Mouse (Mus musculus) liver, embryonic 15.5 days (tissue): ENCODE measurements around the gene Unc13a. TPM values are rescaled to one million over a fixed set of nuclear protein-coding genes. Genes with fewer than 3 reads are reported as not detected.

Experiments used
- ATAC-seq: fragments of 200-750 bp; cut with Nextera tagmentation; 2 replicates; pipeline ENCODE4 v1.8.0; 2017; ENCODE audit warnings: moderate number of reproducible peaks, mild to moderate bottlenecking, moderate library complexity; ENCODE audit not compliant: insufficient read depth
- H3K27ac ChIP-seq: fragments of 300-500 bp; sonication (generic); replicated peaks from 2 replicates; pipeline ENCODE4 v1.5.1; 2015; ENCODE audit warnings: mild to moderate bottlenecking, inconsistent platforms
- H3K27me3 ChIP-seq: fragments of 300-500 bp; sonication (generic); 2 replicates; pipeline ENCODE4 v1.6.1; 2015; ENCODE audit warnings: mild to moderate bottlenecking, inconsistent platforms
- H3K36me3 ChIP-seq: fragments of 300-500 bp; sonication (generic); replicated peaks from 2 replicates; pipeline ENCODE4 v1.6.1; 2015; ENCODE audit warnings: moderate library complexity, mild to moderate bottlenecking, inconsistent platforms
- H3K4me1 ChIP-seq: fragments of 300-500 bp; sonication (generic); replicated peaks from 2 replicates; pipeline ENCODE4 v1.6.1; 2015; ENCODE audit warnings: inconsistent platforms
- H3K4me2 ChIP-seq: fragments of 300-500 bp; sonication (generic); 2 replicates; pipeline ENCODE4 v1.6.1; 2015; ENCODE audit warnings: moderate library complexity, mild to moderate bottlenecking, inconsistent platforms
- H3K4me3 ChIP-seq: fragments of 300-500 bp; sonication (generic); replicated peaks from 2 replicates; pipeline ENCODE4 v1.5.1; 2015; ENCODE audit warnings: mild to moderate bottlenecking, inconsistent platforms
- H3K9ac ChIP-seq: fragments of 300-500 bp; sonication (generic); 2 replicates; pipeline ENCODE4 v1.6.1; 2015; ENCODE audit warnings: moderate library complexity, mild to moderate bottlenecking, inconsistent platforms
- H3K9me3 ChIP-seq: fragments of 300-500 bp; sonication (generic); replicated peaks from 2 replicates; pipeline ENCODE4 v1.6.1; 2016; ENCODE audit warnings: inconsistent platforms
- WGBS: fragments of 180-500 bp; shearing (Covaris S2); methylation state at CpG from one replicate; pipeline ENCODE4 v1.1.7; 2015; ENCODE audit warnings: mixed read lengths; ENCODE audit not compliant: insufficient replicate concordance; 5-methylcytosine and 5-hydroxymethylcytosine counted together
- polyA plus RNA-seq: library from polyadenylated mRNA; unstranded; fragments of >200 nt; fragmentation: Nextera tagmentation; extraction: Ambion mirVana; gene quantifications from 2 replicates; pipeline ENCODE4 v1.2.1, GENCODE M21; 2015

Unc13a gene
- polyA plus RNA-seq, 1 experiment from 2014 or later = 0.20 TPM

GRCm38 (mm10) chr8:71676020-71676741 is 4.6 kb upstream of the Unc13a start, which contains the start of gene Jak3:
TSS of gene Jak3 (plus strand) at chr8:71676296.
- WGBS = 2% methylated on average over 40 of the region's 40 CpGs
- Histone ChIP-seq H3K27me3 (peaks cover 20% of the 10 kb centered on the region), H3K9ac (peak within 1 kb of the TSS; percentile 74), H3K36me3 (peaks cover 7% of the 10 kb centered on the region; the same call in 1 of the 2 replicates), H3K4me2 (peak within 1 kb of the TSS; percentile 88), H3K9me3 (no peaks in the 10 kb centered on the region), H3K27ac (peak within 1 kb of the TSS; percentile 79), H3K4me1 (peaks cover 36% of the 10 kb centered on the region), H3K4me3 (peak within 1 kb of the TSS; percentile 71)
- peak; percentile 65 for ATAC-seq

- 39% methylated on average over 9 of the region's 9 CpGs for WGBS
- Histone ChIP-seq H3K9me3 (no peaks in the 10 kb centered on the region), H3K27ac (peak overlapping the region; percentile 79; the same call in 1 of the 2 replicates)
Observed at GRCm38 (mm10) chr8:71675456-71676019, 4.0 kb upstream of the Unc13a start.

DNA sequence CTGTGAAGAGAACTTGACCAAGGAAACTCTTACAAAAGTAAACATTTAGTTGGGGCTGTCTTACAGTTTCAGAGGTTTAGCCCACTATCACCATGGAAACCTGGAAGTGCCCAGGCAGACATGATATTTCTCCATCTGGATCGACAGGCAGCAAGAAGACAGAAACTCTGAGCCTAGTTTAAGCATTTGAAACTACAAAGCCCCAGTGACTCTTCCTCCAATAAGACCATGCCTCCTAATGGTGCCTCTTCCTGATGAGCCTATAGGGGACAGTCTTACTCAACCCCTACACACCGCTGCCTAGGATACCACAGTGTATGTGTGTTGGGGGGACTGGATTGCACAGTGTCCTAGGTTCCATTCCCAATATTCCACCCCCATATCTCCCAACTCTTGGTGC is 2.5 kb upstream of the Unc13a start:
- WGBS = 56% methylated on average over 2 of the region's 2 CpGs
- ATAC-seq = no peak
- H3K4me1 ChIP-seq = peaks cover 42% of the 10 kb centered on the region

More at GRCm38 (mm10) chr8:71675456-71676019, 4.0 kb upstream of the Unc13a start:
- Histone ChIP-seq H3K36me3 (peaks cover 7% of the 10 kb centered on the region; the same call in 1 of the 2 replicates), H3K4me1 (peaks cover 42% of the 10 kb centered on the region), H3K9ac (peak overlapping the region; percentile 74), H3K4me3 (peak overlapping the region; percentile 71), H3K4me2 (peak overlapping the region; percentile 88), H3K27me3 (peaks cover 21% of the 10 kb centered on the region)
- no peak for ATAC-seq

GRCm38 (mm10) chr8:71672168-71672735 is 695 bp upstream of the Unc13a start:
- Histone ChIP-seq H3K4me2 (peak overlapping the region; percentile 85), H3K9ac (no peak overlapping the region), H3K27me3 (peaks cover 43% of the 10 kb centered on the region), H3K27ac (no peak overlapping the region), H3K4me3 (no peak overlapping the region), H3K36me3 (no peaks in the 10 kb centered on the region), H3K9me3 (no peaks in the 10 kb centered on the region), H3K4me1 (peaks cover 41% of the 10 kb centered on the region)
- ATAC-seq = no peak
- WGBS = 58% methylated on average over 6 of the region's 6 CpGs

More for the DNA sequence above, 2.5 kb upstream of the Unc13a start:
- Histone ChIP-seq H3K27me3 (peaks cover 25% of the 10 kb centered on the region), H3K9ac (no peak overlapping the region), H3K4me3 (no peak overlapping the region), H3K27ac (no peak overlapping the region), H3K9me3 (no peaks in the 10 kb centered on the region), H3K36me3 (peaks cover 1% of the 10 kb centered on the region; the same call in 1 of the 2 replicates), H3K4me2 (no peak overlapping the region)

GRCm38 (mm10) chr8:71670621-71671548 is 672 bp downstream of the Unc13a start:
- 1% methylated on average over 61 of the region's 64 CpGs for WGBS

DNA sequence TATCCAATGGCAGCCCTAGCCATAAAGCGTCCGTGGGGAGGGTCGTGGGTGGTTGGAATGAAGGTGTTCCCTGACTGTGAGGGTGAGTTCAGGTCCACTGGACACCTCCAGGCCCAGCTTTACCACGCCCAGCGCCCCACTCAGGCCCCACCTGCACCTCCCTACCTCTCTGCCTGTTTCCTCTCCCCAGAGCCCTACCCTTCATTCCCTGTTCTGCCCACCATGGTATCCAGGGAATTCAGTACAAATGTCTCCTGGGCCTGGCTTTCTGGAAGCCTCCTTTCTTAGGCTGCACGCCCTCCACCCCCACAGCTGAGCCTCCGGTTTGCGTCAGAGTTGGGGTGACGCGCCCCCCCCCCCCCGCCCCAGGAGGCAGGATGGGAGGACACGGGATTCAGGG is 1.4 kb downstream of the Unc13a start:
- no peak for ATAC-seq

More at GRCm38 (mm10) chr8:71670621-71671548, 672 bp downstream of the Unc13a start:
- Histone ChIP-seq H3K4me2 (peak overlapping the region; percentile 85), H3K9ac (no peak overlapping the region), H3K9me3 (no peaks in the 10 kb centered on the region), H3K4me1 (peaks cover 30% of the 10 kb centered on the region), H3K27ac (no peak overlapping the region), H3K27me3 (peaks cover 57% of the 10 kb centered on the region), H3K4me3 (peak overlapping the region; percentile 56), H3K36me3 (no peaks in the 10 kb centered on the region)
- 0 out of 2 replicates have a peak, but pooled peaks have one; percentile 3 for ATAC-seq

GRCm38 (mm10) chr8:71668220-71668975 is 3.2 kb downstream of the Unc13a start:
- H3K4me2 ChIP-seq = peak overlapping the region; percentile 44
- 1% methylated on average over 21 of the region's 21 CpGs for WGBS
- ATAC-seq = no peak
- no peaks in the 10 kb centered on the region for H3K9me3 ChIP-seq
- no peaks in the 10 kb centered on the region for H3K36me3 ChIP-seq
- no peak overlapping the region for H3K9ac ChIP-seq
- no peak overlapping the region for H3K4me3 ChIP-seq
- H3K27me3 ChIP-seq = peaks cover 65% of the 10 kb centered on the region
- H3K4me1 ChIP-seq = peaks cover 35% of the 10 kb centered on the region
- H3K27ac ChIP-seq = no peak overlapping the region

More for the DNA sequence above, 1.4 kb downstream of the Unc13a start:
- no peaks in the 10 kb centered on the region for H3K36me3 ChIP-seq
- 25% methylated on average over 12 of the region's 12 CpGs for WGBS
- peak overlapping the region; percentile 56 for H3K4me3 ChIP-seq
- peaks cover 57% of the 10 kb centered on the region for H3K27me3 ChIP-seq
- peaks cover 32% of the 10 kb centered on the region for H3K4me1 ChIP-seq
- no peaks in the 10 kb centered on the region for H3K9me3 ChIP-seq
- no peak overlapping the region for H3K9ac ChIP-seq
- peak overlapping the region; percentile 85 for H3K4me2 ChIP-seq
- H3K27ac ChIP-seq = no peak overlapping the region

- Histone ChIP-seq H3K4me3 (no peak overlapping the region), H3K4me2 (no peak overlapping the region), H3K27me3 (peaks cover 73% of the 10 kb centered on the region), H3K27ac (no peak overlapping the region), H3K4me1 (peaks cover 35% of the 10 kb centered on the region), H3K36me3 (no peaks in the 10 kb centered on the region), H3K9me3 (no peaks in the 10 kb centered on the region), H3K9ac (no peak overlapping the region)
- WGBS = 61% methylated on average over 5 of the region's 5 CpGs
- no peak for ATAC-seq
Observed at GRCm38 (mm10) chr8:71667256-71667655, 4.3 kb downstream of the Unc13a start.

GRCm38 (mm10) chr8:71666855-71667254 is 4.7 kb downstream of the Unc13a start:
- Histone ChIP-seq H3K4me1 (peaks cover 32% of the 10 kb centered on the region), H3K27me3 (peaks cover 77% of the 10 kb centered on the region), H3K4me3 (no peak overlapping the region), H3K27ac (no peak overlapping the region), H3K9me3 (no peaks in the 10 kb centered on the region), H3K4me2 (no peak overlapping the region), H3K36me3 (no peaks in the 10 kb centered on the region), H3K9ac (no peak overlapping the region)
- ATAC-seq = no peak
- WGBS = 43% methylated on average over 1 of the region's 1 CpGs
